Mouse (Mus musculus): ENCODE measurements around the gene Rdh12. TPM values are rescaled to one million over a fixed set of nuclear protein-coding genes. Genes with fewer than 3 reads are reported as not detected.
"Not testable (repeated sequence)": the region's sequence is repeated elsewhere in the genome, so short reads cannot be mapped to it uniquely, and the experiment has no call there.

The Rdh12 gene
- 1 to 10 TPM; 2.7 to 3.6 TPM for total RNA-seq (2021)

DNA sequence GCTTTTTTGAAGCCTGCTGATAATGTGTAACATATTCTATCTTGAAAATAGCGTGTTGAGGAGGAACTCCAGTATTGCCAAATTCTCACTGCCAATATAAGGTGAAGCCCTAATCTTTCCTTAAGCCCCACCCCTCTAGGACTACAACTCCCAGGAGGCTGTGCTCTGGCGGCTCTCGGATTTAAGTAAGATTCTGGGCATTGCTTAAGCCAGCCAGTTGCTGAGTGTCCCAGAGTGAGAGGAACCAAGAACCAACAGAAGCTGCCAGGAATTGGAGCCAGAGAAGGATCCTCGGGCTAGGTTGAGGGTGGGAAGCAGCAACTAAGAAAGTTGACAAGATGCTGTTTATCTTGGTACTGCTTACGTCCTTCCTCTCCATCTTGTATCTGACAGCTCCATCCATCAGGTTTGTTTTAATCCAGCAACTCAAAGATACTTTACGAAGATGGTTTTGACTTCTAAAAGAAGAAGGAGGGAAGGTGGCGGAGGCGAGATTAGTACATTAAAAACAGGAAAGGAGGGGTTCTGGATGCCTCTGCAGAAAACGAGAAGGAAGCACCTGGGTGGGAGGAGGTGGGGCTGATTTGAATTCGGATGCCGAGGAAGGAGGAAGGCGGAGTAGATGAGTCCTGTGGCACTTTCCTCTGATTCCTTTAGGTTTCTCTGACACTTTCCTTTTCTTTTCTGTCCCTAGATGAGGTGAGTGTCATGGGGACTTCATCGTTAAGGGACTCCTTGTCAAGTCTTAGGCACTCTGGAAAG is at the start of gene Rdh12:
TSS of gene Rdh12 (plus strand) at position 212 of the 762 bp plus-strand sequence.
- peak; percentile 20 to 41 for DNase-seq

DNA sequence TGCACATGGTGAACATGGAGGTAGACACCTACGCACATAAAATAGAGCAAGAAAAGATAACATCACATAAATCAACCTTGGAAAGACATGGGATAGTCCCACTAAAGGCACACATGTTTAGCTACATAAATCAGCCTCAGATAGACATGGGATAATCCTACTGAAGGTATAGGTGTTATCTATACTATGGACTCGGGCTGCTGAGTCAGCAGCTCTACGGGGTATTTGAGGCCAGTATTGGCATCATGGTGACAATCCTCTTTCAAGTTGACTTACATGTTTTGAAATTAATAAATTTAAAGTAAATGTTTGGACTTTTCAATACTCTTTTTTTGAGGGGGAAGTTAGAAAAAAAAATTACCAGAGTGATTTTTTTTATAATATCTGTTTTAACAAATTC is 45.8 kb upstream of the Rdh12 start:
- no peak for DNase-seq

- DNase-seq = no peak
Measured at GRCm38 (mm10) chr12:79169173-79169572, 39.5 kb upstream of the Rdh12 start.

- peak; percentile 35 to 43 for DNase-seq
Measured at GRCm38 (mm10) chr12:79170421-79170820, 38.3 kb upstream of the Rdh12 start.

DNA sequence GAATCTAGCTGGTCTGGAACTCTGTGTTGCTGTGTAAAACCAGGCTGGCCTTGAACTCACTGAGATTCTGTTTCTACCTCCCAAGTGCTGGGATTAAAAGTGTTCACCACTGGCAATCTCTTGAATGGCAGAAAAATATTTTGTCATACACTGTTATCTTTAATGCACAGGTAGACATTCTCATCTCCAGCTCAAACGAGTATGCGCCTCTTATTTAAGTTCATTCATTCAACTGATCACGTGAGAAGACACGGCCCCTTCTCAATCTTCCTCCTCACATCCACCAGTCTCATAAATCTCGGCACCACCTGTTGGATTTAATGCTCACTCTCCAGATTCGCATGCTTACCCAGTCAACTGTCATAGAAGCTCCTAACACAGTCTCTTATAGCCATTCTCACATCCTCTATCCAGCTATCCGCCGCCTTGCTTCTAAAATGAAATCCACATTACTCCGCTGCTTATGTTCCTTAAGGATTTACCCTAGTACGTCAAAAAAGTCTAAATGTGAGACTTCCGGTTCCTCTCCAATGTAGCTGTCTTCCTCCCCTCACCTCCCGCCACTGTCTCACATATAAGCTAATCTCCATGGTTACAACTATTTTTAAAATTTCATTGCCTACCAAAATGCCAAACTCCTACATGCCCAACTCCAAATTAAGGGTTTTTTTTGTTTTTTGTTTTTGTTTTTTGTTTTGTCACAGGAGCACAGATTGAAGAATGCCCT is 37.3 kb upstream of the Rdh12 start:
- DNase-seq = no peak

GRCm38 (mm10) chr12:79172019-79172941 is 36.4 kb upstream of the Rdh12 start, which contains the start of gene Vti1b:
Gene Vti1b, minus strand, starts transcription at chr12:79172667.
- peak; percentile 94 for DNase-seq

DNA sequence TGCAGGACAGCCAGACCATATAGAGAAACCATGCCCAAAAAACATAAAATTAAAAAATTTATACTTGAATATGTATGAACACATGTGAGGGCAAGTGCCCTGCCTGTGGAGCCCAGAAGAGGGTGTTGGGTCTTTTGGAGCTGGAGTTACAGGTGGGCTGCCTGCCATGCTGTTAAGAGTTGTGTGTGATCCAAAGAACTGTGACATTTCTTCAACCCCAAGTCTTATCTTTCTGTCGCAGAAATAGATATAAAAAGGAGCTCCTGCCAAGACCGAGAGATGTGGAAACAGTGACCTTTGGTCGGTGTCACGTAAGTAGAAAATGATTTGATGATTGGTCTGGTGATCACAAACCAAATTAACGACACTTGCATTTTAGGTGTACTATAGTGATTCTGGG is 35.0 kb upstream of the Rdh12 start:
- no peak for DNase-seq

DNA sequence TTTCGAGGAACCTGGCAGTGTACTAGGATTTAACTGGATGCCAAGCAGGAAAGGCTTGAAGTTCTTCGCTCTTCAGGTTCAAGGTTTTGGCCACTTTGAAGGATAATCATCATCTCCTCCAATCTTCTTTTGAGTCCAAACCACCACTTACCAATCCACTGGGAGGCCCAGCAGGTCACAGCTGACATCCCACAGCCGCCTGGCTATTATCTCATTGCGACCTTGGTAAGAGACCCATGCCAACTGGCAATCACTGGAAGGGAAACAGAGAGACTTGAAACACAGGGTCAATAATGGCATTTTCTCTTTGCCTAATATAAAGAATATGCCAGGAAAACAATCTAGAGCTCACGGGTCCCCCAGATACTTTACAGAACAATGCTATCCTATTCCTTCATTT is 32.7 kb upstream of the Rdh12 start:
- DNase-seq = no peak

GRCm38 (mm10) chr12:79185160-79185559 is 23.6 kb upstream of the Rdh12 start:
- not testable (repeated sequence) for DNase-seq

- peak in 1 of 2 experiments; percentile 44 for DNase-seq
Measured at GRCm38 (mm10) chr12:79190931-79191673, 17.6 kb upstream of the Rdh12 start.

DNA sequence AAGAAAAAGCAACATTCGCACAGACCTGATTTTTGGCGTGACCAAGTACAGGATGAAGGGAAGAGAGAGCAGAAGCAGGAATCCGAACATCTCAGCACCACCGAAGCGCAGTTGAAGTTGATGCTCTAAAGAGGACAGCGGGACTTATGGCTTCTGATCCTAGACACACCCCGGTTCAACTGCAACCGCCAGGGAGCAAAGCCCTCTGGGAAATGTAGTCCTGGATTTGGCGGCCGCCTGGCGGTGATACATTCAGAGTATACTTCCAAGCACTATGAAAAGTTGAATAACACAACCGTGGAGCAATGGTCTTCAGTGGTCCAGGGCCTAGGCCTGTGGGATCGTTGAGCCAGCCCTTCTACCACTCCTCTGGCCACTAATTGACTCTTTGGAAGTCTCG is 17.0 kb upstream of the Rdh12 start:
- DNase-seq = peak; percentile 69 to 73

GRCm38 (mm10) chr12:79192193-79192592 is 16.5 kb upstream of the Rdh12 start, which contains the start of gene Rdh11:
Gene Rdh11, minus strand, starts transcription at chr12:79192293.
- no peak for DNase-seq

DNA sequence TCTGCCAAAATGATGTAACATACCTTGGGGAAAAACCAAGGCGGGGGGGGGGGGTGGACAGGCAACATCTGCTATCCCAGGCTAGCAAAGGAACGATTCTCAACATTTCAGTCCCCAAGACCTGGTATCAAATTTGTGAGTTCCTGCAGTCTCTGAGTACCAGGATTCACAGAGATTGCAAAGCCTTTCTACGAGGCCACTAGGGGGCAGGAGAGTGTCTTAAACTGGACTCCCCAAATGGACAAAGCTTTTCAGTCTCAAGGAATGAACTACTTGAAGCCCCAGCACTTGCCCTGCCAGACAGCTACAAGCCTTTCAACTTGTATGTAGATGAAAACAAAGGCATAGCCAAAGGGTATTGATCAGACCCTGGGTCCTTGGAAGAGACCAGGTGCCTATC is 15.3 kb upstream of the Rdh12 start:
- peak; percentile 44 to 68 for DNase-seq

DNA sequence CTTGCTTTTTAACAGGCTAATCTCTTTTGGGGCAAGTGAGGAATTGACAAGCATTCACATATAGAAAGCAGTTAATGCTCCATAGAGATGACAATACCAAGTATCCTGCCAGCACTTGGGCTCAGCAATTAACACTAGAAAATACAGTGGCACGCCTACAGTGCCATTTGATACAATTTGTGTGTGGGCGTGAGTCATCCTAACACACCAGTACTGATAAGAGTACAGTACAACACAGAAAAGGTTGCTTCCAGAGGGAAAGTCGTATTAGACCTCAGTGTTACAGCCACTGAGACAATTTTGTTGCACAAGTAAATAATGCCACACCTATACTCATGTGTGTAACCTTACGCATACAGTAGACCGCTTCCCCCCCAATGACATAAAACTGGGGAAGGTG is 11.6 kb upstream of the Rdh12 start:
- DNase-seq = peak in 1 of 2 experiments; percentile 15

DNA sequence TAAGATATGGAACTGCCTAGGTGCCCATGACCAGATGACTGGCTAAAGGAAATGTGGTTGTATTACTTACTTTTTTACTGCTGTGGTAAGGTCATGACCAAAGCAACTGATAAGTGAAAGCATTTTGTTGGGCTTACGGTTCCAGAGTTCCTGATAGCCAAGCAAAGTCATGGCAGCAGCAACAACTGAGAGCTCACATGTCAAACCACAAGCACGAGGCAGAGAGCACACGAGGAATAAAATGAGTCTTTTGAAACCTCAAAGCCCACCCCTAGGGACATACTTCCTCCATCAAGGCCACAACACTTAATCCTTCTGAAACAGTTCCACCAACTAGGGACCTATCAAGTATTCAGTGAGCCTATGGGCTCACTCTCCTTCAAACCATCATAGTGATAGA is 6.8 kb upstream of the Rdh12 start:
- DNase-seq = no peak

- DNase-seq = no peak
Measured at GRCm38 (mm10) chr12:79211447-79211846, 2.7 kb downstream of the Rdh12 start.

DNA sequence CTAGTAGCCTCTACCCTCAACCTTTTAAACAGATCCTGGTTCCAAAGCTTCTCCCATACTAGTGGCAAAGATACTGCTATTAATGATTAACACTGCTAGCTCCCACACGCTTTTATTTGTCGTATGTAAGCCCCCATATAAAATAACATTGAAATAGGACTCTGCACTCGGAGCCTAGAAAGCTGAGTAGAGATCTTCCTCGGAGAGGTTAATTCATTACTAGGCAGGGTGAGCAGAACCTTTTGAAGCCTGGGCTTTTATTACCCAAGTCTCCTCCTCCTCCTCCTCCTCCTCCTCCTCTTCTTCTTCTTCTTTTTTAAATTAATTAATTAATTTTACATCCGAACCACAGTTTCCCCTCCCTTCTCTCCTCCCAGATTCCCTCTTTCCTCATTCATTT is 8.8 kb downstream of the Rdh12 start:
- DNase-seq = no peak

DNA sequence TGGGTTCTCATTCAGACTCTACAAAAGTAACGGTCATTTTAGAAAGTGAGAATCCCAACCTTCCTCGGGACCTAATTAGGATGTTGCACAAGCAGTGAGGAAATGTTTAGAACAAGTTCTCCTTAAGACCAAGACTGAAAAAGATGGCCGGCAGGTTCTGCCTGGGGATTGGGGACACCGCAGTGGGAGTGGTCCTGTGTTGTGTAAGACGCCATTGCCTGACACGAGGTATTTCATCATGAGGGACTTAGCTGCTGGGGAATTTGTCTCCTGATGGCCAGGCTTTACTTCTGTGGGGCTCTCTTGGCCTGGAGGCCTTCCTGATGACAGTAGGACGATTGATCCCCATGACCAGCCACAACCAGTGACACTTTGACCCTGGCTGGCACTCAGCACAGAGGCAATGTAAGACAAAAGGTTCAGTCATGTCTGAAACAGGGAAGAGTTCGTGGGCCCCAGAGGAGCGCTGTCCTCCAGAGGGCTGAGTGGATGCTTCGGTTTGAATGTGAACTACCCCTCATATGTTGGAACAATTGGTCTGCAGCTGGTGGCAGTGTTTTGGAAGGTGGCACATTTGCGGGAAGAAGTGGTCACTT is 26.9 kb downstream of the Rdh12 start:
- no peak for DNase-seq

- DNase-seq = no peak
Measured at GRCm38 (mm10) chr12:79241985-79242384, 33.3 kb downstream of the Rdh12 start.

- DNase-seq = no peak
Measured at GRCm38 (mm10) chr12:79242921-79243320, 34.2 kb downstream of the Rdh12 start.

- DNase-seq = no peak
Measured at GRCm38 (mm10) chr12:79248110-79248509, 39.4 kb downstream of the Rdh12 start.
